ENCODE assay signal across 9 mouse cellular contexts in the genomic region with DNA sequence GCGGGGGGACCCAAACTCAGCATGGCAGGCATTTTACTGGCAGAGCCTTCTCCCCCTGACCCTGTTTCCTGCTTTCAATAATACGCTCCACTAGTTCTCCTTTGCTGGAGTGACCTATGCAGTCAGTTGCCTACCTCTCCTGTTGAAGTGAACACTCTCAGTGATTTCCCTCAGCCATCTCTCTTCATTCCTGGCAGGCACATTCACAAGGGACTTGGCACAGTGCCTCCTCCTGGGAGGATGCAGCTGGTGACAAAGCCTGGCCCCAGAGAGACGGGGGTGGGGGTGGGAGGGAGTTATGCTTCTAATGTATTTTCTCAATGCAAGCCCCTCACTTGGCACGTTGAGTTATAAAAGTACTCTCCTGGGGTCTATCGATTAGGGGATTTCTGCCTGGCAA.
DNase-seq lines count a peak whose midpoint lies in the region; ATAC-seq and TF ChIP-seq lines count a peak whose summit lies in the region.
"Had no signal": no experiment of that assay in that cellular context is flagged by ENCODE, and none has a peak within 500 bp of the region (broad histone marks: within the 10 kb centered on the region; RNA-seq: fewer than 3 reads in every experiment).

No protein-coding gene starts in this region.

- DNase-seq in heart, postnatal 0 days (ENCODE audit: low spot score): peak; percentile 28
- DNase-seq in NIH3T3 (ENCODE audit: low read depth): peak; percentile 19
- peak; percentile 88 to 90 for DNase-seq in cerebellum, postnatal 36 days
- peak; percentile 73 to 80 for DNase-seq in left cerebral cortex, adult 18-20 months (ENCODE audit: low spot score in 2 of 2)
- no peak for DNase-seq in lung, postnatal 0 days (ENCODE audit: low spot score)

- no peak for TF ChIP-seq EP300 in heart, postnatal 0 days (IDR thresholded peaks at IDR 0.05; ENCODE audit: low read depth)
- TF ChIP-seq EP300 in lung, postnatal 0 days (IDR thresholded peaks at IDR 0.05): no peak

- no peak overlapping the region for H3K4me2 ChIP-seq in heart, postnatal 0 days (ENCODE audit: low read depth, low read length)
- H3K4me2 ChIP-seq in heart, embryonic 11.5 days: no peak overlapping the region
- H3K4me2 ChIP-seq in intestine, embryonic 16.5 days (ENCODE audit: low read depth, low read length): no peak overlapping the region
- no peak overlapping the region for H3K4me2 ChIP-seq in lung, postnatal 0 days (replicated peaks; ENCODE audit: low read depth, low read length)

- WGBS in heart, postnatal 0 days: 46% methylated on average over 5 of the region's 5 CpGs
- whole genome bisulfite sequencing in heart, embryonic 11.5 days (ENCODE audit: insufficient replicate concordance): 73% methylated on average over 5 of the region's 5 CpGs
- WGBS in intestine, embryonic 16.5 days: 62% methylated on average over 5 of the region's 5 CpGs
- 48% methylated on average over 5 of the region's 5 CpGs for WGBS in lung, postnatal 0 days

- no peaks in the 10 kb centered on the region for H3K36me3 ChIP-seq in heart, postnatal 0 days (replicated peaks; ENCODE audit: control insufficient read depth, insufficient read depth, low read length)
- H3K36me3 ChIP-seq in heart, embryonic 11.5 days (ENCODE audit: control insufficient read depth, insufficient read depth, low read length): no peaks in the 10 kb centered on the region
- no peaks in the 10 kb centered on the region for H3K36me3 ChIP-seq in intestine, embryonic 16.5 days (ENCODE audit: control insufficient read depth, insufficient read depth, low read length)
- H3K36me3 ChIP-seq in lung, postnatal 0 days (ENCODE audit: insufficient read depth, low read length): no peaks in the 10 kb centered on the region
- H3K36me3 ChIP-seq: midbrain, embryonic 10.5 days had no signal

- H3K9ac ChIP-seq in heart, postnatal 0 days (replicated peaks; ENCODE audit: low read depth, low read length): no peak overlapping the region
- H3K9ac ChIP-seq in heart, embryonic 11.5 days (ENCODE audit: low read depth, low read length): no peak overlapping the region
- no peak overlapping the region for H3K9ac ChIP-seq in intestine, embryonic 16.5 days (ENCODE audit: low read depth, low read length)
- H3K9ac ChIP-seq in lung, postnatal 0 days (replicated peaks; ENCODE audit: low read depth): no peak overlapping the region

- no peak for TF ChIP-seq CTCF in heart, postnatal 0 days (IDR thresholded peaks at IDR 0.05; ENCODE audit: low read depth)
- TF ChIP-seq CTCF in lung, postnatal 0 days (IDR thresholded peaks at IDR 0.05): no peak

- no peak overlapping the region for H3K4me3 ChIP-seq in heart, postnatal 0 days (ENCODE audit: low read depth, low read length)
- no peak overlapping the region for H3K4me3 ChIP-seq in heart, embryonic 11.5 days (ENCODE audit: low read depth, low read length)
- no peak overlapping the region for H3K4me3 ChIP-seq in intestine, embryonic 16.5 days (ENCODE audit: low read length)
- no peak overlapping the region for H3K4me3 ChIP-seq in lung, postnatal 0 days (ENCODE audit: low read depth, low read length)
- H3K4me3 ChIP-seq: midbrain, embryonic 10.5 days had no signal

- no peaks in the 10 kb centered on the region for H3K27me3 ChIP-seq in heart, postnatal 0 days (ENCODE audit: control insufficient read depth, insufficient read depth, low read length)
- H3K27me3 ChIP-seq in heart, embryonic 11.5 days (ENCODE audit: control insufficient read depth, insufficient read depth, low read length): no peaks in the 10 kb centered on the region
- H3K27me3 ChIP-seq in intestine, embryonic 16.5 days (replicated peaks; ENCODE audit: control insufficient read depth, insufficient read depth, low read length): no peaks in the 10 kb centered on the region
- H3K27me3 ChIP-seq in lung, postnatal 0 days (replicated peaks; ENCODE audit: insufficient read depth, low read length): no peaks in the 10 kb centered on the region

- H3K27ac ChIP-seq in heart, postnatal 0 days (ENCODE audit: low read depth): no peak overlapping the region
- no peak overlapping the region for H3K27ac ChIP-seq in heart, embryonic 11.5 days (ENCODE audit: low read depth, low read length)
- H3K27ac ChIP-seq in intestine, embryonic 16.5 days (ENCODE audit: low read length): no peak overlapping the region
- H3K27ac ChIP-seq in lung, postnatal 0 days (ENCODE audit: low read length): no peak overlapping the region
- H3K27ac ChIP-seq: midbrain, embryonic 10.5 days had no signal

- no peak for ATAC-seq in heart, postnatal 0 days (ENCODE audit: insufficient read depth, low read depth)
- ATAC-seq in heart, embryonic 11.5 days (replicated peaks; ENCODE audit: insufficient number of reproducible peaks, low FRiP score, low TSS enrichment): no peak
- ATAC-seq in megakaryocyte progenitor cell, adult 5-6 weeks (replicated peaks; ENCODE audit: poor library complexity): no peak
- no peak for ATAC-seq in intestine, embryonic 16.5 days
- ATAC-seq in lung, postnatal 0 days: no peak

- no peaks in the 10 kb centered on the region for H3K9me3 ChIP-seq in heart, postnatal 0 days (replicated peaks; ENCODE audit: control insufficient read depth, low read length)
- no peaks in the 10 kb centered on the region for H3K9me3 ChIP-seq in heart, embryonic 11.5 days (replicated peaks; ENCODE audit: control insufficient read depth, low read length)
- no peaks in the 10 kb centered on the region for H3K9me3 ChIP-seq in intestine, embryonic 16.5 days (ENCODE audit: control insufficient read depth, low read length)
- no peaks in the 10 kb centered on the region for H3K9me3 ChIP-seq in lung, postnatal 0 days (ENCODE audit: low read length)
- H3K9me3 ChIP-seq: midbrain, embryonic 10.5 days had no signal

- peaks cover 6% of the 10 kb centered on the region; the same call in 1 of the 2 replicates for H3K4me1 ChIP-seq in heart, postnatal 0 days (ENCODE audit: control insufficient read depth, insufficient read depth)
- H3K4me1 ChIP-seq in heart, embryonic 11.5 days (ENCODE audit: control insufficient read depth, insufficient read depth, low read length): no peaks in the 10 kb centered on the region
- H3K4me1 ChIP-seq in intestine, embryonic 16.5 days (ENCODE audit: control insufficient read depth, insufficient read depth, low read length): no peaks in the 10 kb centered on the region
- H3K4me1 ChIP-seq in lung, postnatal 0 days (ENCODE audit: insufficient read depth, low read depth, low read length): no peaks in the 10 kb centered on the region
